Mouse (Mus musculus): ENCODE results near the gene Cacna1e. TPM values are rescaled to one million over a fixed set of nuclear protein-coding genes. Genes with fewer than 3 reads are reported as not detected.

Gene Cacna1e
- total RNA-seq (2021), result 100 to 1,000 TPM; 213 to 233 TPM

DNA sequence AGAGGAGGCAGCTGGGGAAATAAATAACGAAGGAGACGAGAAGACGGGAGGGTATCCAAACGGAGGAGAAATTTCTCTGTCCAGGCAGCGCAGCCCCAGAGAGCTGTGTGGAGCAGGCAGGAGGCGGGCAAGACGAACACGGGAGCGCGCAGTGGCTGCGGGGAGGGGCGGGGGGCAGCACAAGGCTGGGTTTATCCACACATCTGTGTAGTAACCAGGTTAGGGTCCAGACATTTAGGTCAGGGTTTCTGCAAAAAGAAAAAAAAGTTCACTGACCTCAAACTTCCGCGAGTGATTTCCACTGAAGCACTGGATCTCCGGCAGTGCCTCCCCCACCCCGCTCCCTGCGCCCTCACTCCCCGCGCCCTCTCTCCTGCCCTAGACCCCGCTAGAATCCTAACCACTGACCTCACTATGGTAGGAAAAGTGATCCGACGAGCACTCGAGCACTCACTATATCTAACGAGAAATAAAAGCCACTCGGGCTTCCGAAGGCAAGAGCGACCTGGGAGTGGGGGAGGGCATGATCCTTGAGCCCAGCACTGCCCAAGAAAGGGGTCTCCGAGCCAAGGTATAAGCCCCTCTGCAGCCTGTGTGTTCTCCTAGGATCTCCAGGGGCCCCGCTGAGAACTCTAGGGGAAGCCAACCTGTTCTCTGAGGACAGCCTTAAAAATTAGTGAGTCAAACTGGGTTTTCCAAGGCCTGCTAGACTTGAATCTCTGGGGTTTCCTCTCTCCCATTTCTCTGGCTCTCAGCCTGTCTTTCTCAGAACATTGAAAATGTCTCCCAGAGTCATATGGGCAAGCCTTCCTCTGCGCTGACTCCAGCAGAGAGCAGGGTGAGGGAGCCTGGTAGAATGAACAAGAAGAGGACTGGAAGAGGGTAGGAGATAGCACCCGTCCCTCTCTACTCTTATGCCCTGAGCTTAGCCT lies at the start of gene Cacna1e:
Gene Cacna1e, minus strand, starts transcription at position 227 of the 932 bp plus-strand sequence.
- no peak for DNase-seq

GRCm38 (mm10) chr1:154918406-154918805 lies 34.1 kb upstream of the Cacna1e start:
- no peak for DNase-seq

GRCm38 (mm10) chr1:154917438-154917837 lies 33.1 kb upstream of the Cacna1e start:
- DNase-seq, result no peak

DNA sequence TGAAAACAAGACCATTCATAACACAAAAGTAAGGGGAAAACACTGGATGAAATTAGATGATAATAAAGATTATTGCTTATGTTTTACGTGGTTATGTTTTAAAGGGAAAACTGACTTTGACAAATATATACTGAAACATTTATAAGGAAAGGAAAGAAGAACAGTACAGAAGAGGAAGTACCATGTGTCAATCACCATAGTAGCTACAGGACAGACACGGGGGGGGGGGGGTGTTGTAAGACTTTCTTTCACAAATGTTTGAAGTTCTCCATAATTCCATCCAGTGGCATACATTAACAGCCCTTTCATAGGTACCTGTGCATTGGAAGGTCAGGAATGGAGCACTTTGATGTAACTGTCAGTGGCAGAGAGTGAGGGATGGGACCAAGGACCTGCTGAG lies 25.3 kb upstream of the Cacna1e start:
- DNase-seq, result no peak

GRCm38 (mm10) chr1:154897390-154897789 lies 13.1 kb upstream of the Cacna1e start:
- DNase-seq, result no peak

GRCm38 (mm10) chr1:154890244-154890643 lies 5.9 kb upstream of the Cacna1e start:
- DNase-seq, result no peak

DNA sequence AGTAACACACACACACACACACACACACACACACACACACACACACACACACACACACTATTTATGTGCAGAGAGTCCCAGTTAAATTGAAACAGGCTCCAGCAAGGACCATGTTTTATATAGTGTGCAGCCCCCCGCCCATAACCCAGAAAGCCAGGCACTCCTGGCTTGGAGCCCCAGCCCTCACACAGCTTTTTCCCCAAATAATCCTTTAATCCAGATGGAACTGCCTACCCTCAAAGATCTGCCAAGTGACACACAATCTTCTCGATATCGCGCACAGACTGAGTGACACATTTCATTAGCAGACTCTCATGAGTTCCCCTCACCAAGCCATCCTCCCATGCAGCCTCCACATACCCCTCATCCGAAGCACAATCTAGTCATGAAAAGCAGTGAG lies 4.2 kb upstream of the Cacna1e start:
- no peak for DNase-seq

DNA sequence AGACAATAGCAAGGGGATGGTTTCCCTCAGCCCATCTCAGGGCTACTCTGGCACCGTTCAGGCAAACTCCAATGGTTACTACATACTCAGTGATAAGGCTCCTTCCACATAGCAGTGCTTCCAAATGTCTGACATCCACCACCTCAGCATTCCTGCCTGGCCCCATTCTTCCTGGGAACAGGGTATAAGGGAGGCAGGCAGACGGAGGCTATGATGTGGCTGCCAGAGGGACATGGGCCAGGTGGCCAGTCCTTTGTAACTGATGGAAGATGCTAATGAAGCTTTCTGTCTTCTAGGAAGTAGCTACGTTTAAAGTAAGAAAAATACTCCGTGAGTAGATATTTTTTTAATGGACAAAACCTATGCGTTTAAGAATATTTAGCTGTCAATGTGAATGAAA lies 3.7 kb upstream of the Cacna1e start:
- no peak for DNase-seq

- DNase-seq, result no peak
Observed at GRCm38 (mm10) chr1:154887546-154887945, 3.2 kb upstream of the Cacna1e start.

- DNase-seq, result no peak
Observed at GRCm38 (mm10) chr1:154886611-154887010, 2.3 kb upstream of the Cacna1e start.

- DNase-seq, result no peak
Observed at GRCm38 (mm10) chr1:154885207-154885548, 877 bp upstream of the Cacna1e start.

DNA sequence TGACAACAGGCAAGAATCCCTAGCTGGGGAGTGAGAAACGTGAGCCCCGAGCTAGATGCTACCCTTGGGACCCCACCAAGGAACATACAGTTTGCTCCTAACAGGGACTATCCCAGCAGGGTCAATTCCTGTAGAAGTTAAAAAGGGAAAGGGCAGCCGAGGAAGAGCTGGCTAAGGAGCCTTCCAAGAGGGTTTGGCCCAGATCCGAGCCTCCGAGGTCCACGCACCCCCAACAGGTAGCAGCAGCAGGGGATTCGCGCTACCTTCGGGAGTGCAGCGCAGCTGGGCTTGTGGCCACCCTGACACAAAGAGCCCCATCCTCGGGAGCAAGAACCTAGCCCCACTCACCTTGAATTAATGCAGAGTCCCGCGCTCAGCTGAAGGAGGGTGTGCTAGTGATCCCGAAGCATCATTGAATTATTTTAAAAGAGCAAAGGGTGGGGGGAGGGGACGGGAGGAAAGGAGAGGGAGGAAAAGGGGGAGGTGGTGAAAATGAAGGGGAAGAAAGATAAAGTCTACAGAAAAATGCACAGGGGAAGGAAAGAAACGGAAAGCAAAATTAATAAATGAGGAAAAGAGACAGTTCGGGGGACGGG lies 607 bp downstream of the Cacna1e start:
- DNase-seq, result no peak

GRCm38 (mm10) chr1:154865981-154866380 lies 18.3 kb downstream of the Cacna1e start:
- DNase-seq, result no peak

- no peak for DNase-seq
Observed at GRCm38 (mm10) chr1:154861416-154861815, 22.9 kb downstream of the Cacna1e start.

DNA sequence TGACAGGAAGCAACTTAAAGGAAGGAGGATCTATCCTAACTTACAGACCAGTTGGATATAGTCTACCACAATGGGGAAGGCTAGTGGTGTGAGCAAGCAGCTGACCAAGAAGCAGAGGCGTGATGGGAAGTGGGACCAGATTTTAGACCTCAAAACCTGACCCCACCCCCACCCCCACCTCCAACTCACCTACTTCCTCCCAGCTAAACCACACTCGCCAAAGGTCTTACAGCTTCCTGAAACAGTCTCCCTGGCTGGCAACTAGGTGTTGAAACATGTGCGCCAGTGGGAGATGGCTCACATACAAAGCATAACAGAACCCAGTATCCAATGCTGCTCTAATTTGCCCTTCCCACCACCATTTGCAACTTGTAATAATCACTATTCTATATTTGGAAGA lies 29.7 kb downstream of the Cacna1e start:
- DNase-seq, result no peak

DNA sequence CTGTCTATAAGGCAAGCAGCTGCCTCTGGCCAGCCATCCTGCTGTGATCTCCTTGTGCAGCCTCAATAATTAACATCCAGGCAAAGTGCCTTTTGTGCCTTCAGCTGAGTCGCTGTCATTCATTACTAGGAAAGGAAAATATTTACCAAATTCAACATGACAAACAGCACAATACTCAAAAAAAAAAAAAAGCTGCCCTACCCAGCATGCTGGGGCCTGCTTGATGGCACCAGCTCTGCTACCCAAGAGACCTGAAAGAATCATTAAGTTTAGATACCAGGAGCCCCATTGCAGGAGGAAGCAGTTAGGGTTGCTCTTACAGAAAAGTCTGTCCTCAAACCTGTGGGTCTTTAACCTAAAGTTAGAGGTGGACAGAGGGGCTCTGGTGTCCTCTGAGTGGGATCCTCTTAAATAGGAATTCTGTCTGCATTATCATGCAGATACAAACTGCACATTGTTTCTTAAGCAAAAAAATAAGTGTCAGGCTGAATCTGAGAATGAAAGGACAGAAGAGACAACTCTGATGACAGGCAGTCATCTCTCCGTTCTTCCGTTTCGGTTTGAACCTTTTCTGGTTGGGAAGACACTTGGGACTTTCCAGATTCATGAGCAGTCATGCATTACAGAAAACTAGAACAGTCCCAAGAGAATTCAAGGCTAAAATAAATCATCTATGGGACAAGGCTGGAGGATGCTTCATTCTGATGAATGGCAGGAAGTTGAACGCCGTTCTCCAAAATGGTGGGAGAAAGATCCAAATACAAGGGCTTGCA lies 33.6 kb downstream of the Cacna1e start:
- DNase-seq, result no peak

- DNase-seq, result no peak
Observed at GRCm38 (mm10) chr1:154848683-154849579, 35.4 kb downstream of the Cacna1e start.

DNA sequence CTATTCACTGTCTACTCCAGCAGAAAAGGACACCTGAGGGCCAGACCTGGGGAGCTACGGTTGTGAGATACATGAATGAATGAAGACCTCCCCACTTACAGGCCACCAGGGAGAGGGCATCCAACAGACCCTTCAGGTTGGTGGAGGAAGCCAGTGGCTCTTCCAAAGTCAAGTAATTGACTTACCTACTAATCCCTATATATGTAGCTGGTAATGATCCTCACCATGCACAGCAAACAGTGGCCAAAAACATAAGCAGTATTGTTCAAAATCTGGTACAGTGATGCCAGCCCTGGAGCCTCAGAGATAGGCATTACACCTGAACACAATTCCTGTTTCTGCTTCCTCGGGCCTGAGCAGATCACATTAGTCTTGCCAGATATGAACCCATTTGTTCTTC lies 37.4 kb downstream of the Cacna1e start:
- DNase-seq, result no peak

DNA sequence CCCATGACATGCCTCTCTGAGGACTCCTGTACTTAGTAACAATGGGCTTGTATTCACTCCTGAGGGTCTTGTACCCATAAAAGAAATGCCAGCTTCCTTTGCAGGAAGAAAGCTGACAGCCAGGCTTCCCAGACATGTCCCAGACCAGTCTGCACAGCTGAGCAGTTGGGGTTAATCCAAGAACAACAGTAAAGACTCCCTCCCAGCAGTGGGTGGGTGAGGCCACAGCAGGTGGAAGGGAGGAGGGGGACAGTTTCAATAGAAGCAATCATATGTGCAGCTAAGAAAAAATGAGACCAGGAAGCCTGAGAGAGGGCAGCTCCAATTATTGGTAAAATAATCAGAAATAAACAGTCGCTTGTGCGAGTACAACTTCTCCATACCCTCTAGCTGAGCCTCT lies 40.9 kb downstream of the Cacna1e start:
- peak in 1 of 2 experiments; percentile 44 for DNase-seq

DNA sequence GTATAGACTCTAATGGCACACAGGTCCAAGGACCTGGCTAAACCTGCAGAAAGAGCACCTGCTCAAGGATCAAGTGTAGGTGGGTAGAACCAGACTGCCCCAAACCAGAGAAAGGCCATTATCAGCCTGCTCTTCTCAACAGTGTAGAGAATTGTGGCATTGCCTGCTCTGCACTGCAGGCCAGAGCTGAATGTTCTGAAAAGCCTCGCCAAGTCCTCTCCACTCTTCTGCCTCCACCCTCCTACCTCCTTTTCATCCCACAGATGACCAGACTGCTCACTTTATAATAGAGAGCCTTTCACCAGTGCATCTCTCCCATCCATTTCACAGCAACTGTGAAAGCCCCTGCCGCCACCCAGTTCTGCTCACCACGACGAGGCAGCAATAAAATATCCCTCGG lies 42.0 kb downstream of the Cacna1e start:
- no peak for DNase-seq

- DNase-seq, result no peak
Observed at GRCm38 (mm10) chr1:154841057-154841630, 43.2 kb downstream of the Cacna1e start.

- no peak for DNase-seq
Observed at GRCm38 (mm10) chr1:154839272-154839671, 45.0 kb downstream of the Cacna1e start.

All from layer of hippocampus, postnatal 36 days (tissue).